Mouse (Mus musculus) adrenal gland, postnatal 4 days (tissue): Measurements from ENCODE around the gene Tlr9. TPM values are rescaled to one million over a fixed set of nuclear protein-coding genes. Genes with fewer than 3 reads are reported as not detected.

ENCODE experiments used
- DNase-seq, 2 experiments: peaks; one replicate each; pipeline ENCODE4 v3.0.0; 2021 to 2022; ENCODE audit warnings: low spot score in 2 of 2, mixed read lengths in 2 of 2
- total RNA-seq, 2 experiments: library from RNA; stranded (reverse); gene quantifications; 2 replicates each; pipeline ENCODE4 v1.2.3; 2021

Tlr9 gene
- total RNA-seq, 2 experiments from 2014 or later, result 1.4 to 1.6 TPM

GRCm38 (mm10) chr9:106231816-106232215 is 9.4 kb downstream of the Tlr9 start:
- no peak for DNase-seq

- DNase-seq, result no peak
Measured at GRCm38 (mm10) chr9:106232956-106233355, 10.6 kb downstream of the Tlr9 start.

GRCm38 (mm10) chr9:106233953-106234352 is 11.6 kb downstream of the Tlr9 start:
- no peak for DNase-seq

- no peak for DNase-seq
Measured at GRCm38 (mm10) chr9:106235194-106235830, 12.9 kb downstream of the Tlr9 start.

GRCm38 (mm10) chr9:106236156-106236817 is 13.9 kb downstream of the Tlr9 start:
- no peak for DNase-seq

GRCm38 (mm10) chr9:106236818-106237211 is 14.4 kb downstream of the Tlr9 start:
- DNase-seq, result no peak

- DNase-seq, result no peak
Measured at GRCm38 (mm10) chr9:106237401-106237800, 15.0 kb downstream of the Tlr9 start.

GRCm38 (mm10) chr9:106237878-106238277 is 15.5 kb downstream of the Tlr9 start:
- DNase-seq, result no peak

GRCm38 (mm10) chr9:106241541-106242164 is 19.3 kb downstream of the Tlr9 start:
- no peak for DNase-seq

GRCm38 (mm10) chr9:106242813-106243488 is 20.6 kb downstream of the Tlr9 start:
- DNase-seq, result no peak

GRCm38 (mm10) chr9:106249550-106249949 is 27.2 kb downstream of the Tlr9 start:
- DNase-seq, result no peak

GRCm38 (mm10) chr9:106250245-106250644 is 27.8 kb downstream of the Tlr9 start:
- DNase-seq, result no peak

- no peak for DNase-seq
Measured at GRCm38 (mm10) chr9:106251066-106251465, 28.7 kb downstream of the Tlr9 start.

GRCm38 (mm10) chr9:106254001-106254400 is 31.6 kb downstream of the Tlr9 start:
- DNase-seq, result no peak

- no peak for DNase-seq
Measured at GRCm38 (mm10) chr9:106258412-106258811, 36.0 kb downstream of the Tlr9 start.

GRCm38 (mm10) chr9:106258990-106259389 is 36.6 kb downstream of the Tlr9 start:
- DNase-seq, result no peak

GRCm38 (mm10) chr9:106261058-106261457 is 38.7 kb downstream of the Tlr9 start:
- no peak for DNase-seq

GRCm38 (mm10) chr9:106261491-106261890 is 39.1 kb downstream of the Tlr9 start:
- DNase-seq, result no peak

GRCm38 (mm10) chr9:106262075-106262474 is 39.7 kb downstream of the Tlr9 start:
- DNase-seq, result no peak

GRCm38 (mm10) chr9:106263381-106263924 is 41.1 kb downstream of the Tlr9 start:
- DNase-seq, result no peak

- DNase-seq, result no peak
Measured at GRCm38 (mm10) chr9:106265358-106266075, 43.1 kb downstream of the Tlr9 start.
